Mouse (Mus musculus): ENCODE data around the gene Pigz. TPM values are rescaled to one million over a fixed set of nuclear protein-coding genes. Genes with fewer than 3 reads are reported as not detected.
A peak's percentile ranks its signal among the peaks of the same experiment; 100 is the strongest.

Pigz gene
- polyA plus RNA-seq, 1 experiment from 2014 or later = 0.70 TPM

DNA sequence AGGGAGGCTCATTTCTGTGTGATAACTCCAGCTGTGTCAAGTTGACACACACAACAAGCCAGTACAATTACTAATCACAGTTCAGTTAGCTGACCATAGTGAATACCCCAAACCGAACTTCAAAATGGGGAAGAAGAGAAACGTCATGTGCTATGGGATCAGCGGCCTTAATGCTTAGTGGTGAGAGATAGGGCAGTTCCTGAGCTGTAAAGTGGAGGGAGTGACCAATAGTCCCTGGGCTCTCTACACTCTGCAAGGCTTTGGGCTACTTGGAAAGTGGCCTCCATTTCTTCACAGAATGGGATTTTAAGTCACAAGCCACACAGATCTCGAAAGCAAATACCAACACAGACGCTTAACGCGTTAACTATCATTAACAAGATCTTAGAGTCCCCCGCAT is 13.7 kb downstream of the Pigz start:
- ATAC-seq (ENCODE audit: low read depth) (no peak), DNase-seq (ENCODE audit: low spot score) (no peak)
- WGBS = 35% methylated on average over 8 of the region's 8 CpGs
- peak overlapping the region; percentile 59 for H3K4me3 ChIP-seq (ENCODE audit: low read depth, low read length)
- H3K27me3 ChIP-seq (replicated peaks; ENCODE audit: control insufficient read depth, insufficient read depth, low read length) = no peaks in the 10 kb centered on the region
- H3K9me3 ChIP-seq (ENCODE audit: control insufficient read depth, low read length) = no peaks in the 10 kb centered on the region
- peak overlapping the region; percentile 90 for H3K4me2 ChIP-seq (ENCODE audit: low read depth, low read length)
- peaks cover 12% of the 10 kb centered on the region for H3K4me1 ChIP-seq (ENCODE audit: control insufficient read depth, insufficient read depth, low read length)
- peak overlapping the region; percentile 93 for H3K9ac ChIP-seq (ENCODE audit: low read depth, low read length)
- H3K27ac ChIP-seq (replicated peaks; ENCODE audit: low read depth, low read length) = peak overlapping the region; percentile 90; the same call in 1 of the 2 replicates
- H3K36me3 ChIP-seq (ENCODE audit: control insufficient read depth, insufficient read depth, low read length) = peaks cover 21% of the 10 kb centered on the region

DNA sequence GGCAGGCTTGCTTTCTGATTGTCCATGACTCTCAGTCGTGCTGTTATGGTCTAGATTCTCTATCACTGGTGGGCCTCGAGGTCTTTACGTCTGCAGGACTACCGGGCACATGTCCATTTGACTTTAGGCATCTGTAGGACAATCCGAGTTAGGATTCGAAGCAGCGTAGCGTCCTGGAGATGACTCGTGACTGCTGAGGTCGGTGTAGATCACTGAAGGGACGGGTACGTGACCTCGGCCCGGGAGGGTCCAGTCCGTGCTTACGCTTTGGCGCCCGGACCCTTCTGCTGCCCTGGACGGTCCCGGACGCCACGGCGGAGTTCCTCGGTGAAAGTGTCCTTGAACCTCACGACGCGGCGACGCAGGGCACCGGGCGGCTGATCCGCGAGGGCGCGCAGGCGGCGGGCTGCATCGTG is 14.3 kb downstream of the Pigz start:
- H3K4me3 ChIP-seq (ENCODE audit: low read depth, low read length) = peak overlapping the region; percentile 59
- no peaks in the 10 kb centered on the region for H3K27me3 ChIP-seq (replicated peaks; ENCODE audit: control insufficient read depth, insufficient read depth, low read length)
- no peaks in the 10 kb centered on the region for H3K9me3 ChIP-seq (ENCODE audit: control insufficient read depth, low read length)
- H3K27ac ChIP-seq (replicated peaks; ENCODE audit: low read depth, low read length) = peak overlapping the region; percentile 90
- H3K4me2 ChIP-seq (ENCODE audit: low read depth, low read length) = peak overlapping the region; percentile 90
- 0% methylated on average over 30 of the region's 38 CpGs for WGBS
- DNase-seq (ENCODE audit: low spot score) = no peak
- H3K9ac ChIP-seq (ENCODE audit: low read depth, low read length) = peak overlapping the region; percentile 93
- H3K36me3 ChIP-seq (ENCODE audit: control insufficient read depth, insufficient read depth, low read length) = peaks cover 27% of the 10 kb centered on the region
- ATAC-seq (ENCODE audit: low read depth) = no peak; the same call in 1 of the 2 replicates
- H3K4me1 ChIP-seq (ENCODE audit: control insufficient read depth, insufficient read depth, low read length) = peaks cover 12% of the 10 kb centered on the region

DNA sequence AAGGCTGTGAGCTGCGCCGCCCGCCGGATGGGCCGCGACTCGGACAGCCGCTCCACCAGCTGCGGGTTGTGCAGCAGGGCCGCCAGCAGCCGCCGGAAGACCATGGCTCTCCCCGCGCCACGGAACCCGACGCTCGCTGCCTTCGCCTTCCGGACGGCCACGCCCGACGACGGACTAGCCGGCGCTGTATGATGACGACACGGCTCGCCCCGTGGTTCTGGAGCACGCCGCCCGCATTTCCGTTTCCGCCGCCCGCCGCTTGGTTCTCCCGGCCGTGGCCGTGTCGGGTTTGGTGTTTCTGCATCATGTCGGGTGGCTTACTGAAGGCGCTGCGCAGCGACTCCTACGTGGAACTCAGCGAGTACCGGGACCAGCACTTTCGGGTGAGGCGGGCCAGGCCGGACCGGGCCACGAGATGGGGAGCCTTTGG is 14.7 kb downstream of the Pigz start, which contains the start of the genes 0610012G03Rik and Ncbp2:
0610012G03Rik (minus strand) TSS at position 150 of the 430 bp plus-strand sequence.
Ncbp2 (plus strand) TSS at position 169 of the 430 bp plus-strand sequence.
- DNase-seq (ENCODE audit: low spot score) (peak; percentile 97), ATAC-seq (ENCODE audit: low read depth) (peak; percentile 94)
- H3K27me3 ChIP-seq (replicated peaks; ENCODE audit: control insufficient read depth, insufficient read depth, low read length) = no peaks in the 10 kb centered on the region
- peak within 1 kb of the TSS; percentile 90 for H3K27ac ChIP-seq (replicated peaks; ENCODE audit: low read depth, low read length)
- H3K9me3 ChIP-seq (ENCODE audit: control insufficient read depth, low read length) = no peaks in the 10 kb centered on the region
- peak within 1 kb of the TSS; percentile 93 for H3K9ac ChIP-seq (ENCODE audit: low read depth, low read length)
- H3K4me1 ChIP-seq (ENCODE audit: control insufficient read depth, insufficient read depth, low read length) = peaks cover 12% of the 10 kb centered on the region
- peaks cover 29% of the 10 kb centered on the region for H3K36me3 ChIP-seq (ENCODE audit: control insufficient read depth, insufficient read depth, low read length)
- WGBS = 0% methylated on average over 23 of the region's 55 CpGs
- H3K4me3 ChIP-seq (ENCODE audit: low read depth, low read length) = peak within 1 kb of the TSS; percentile 59
- peak within 1 kb of the TSS; percentile 90 for H3K4me2 ChIP-seq (ENCODE audit: low read depth, low read length)

DNA sequence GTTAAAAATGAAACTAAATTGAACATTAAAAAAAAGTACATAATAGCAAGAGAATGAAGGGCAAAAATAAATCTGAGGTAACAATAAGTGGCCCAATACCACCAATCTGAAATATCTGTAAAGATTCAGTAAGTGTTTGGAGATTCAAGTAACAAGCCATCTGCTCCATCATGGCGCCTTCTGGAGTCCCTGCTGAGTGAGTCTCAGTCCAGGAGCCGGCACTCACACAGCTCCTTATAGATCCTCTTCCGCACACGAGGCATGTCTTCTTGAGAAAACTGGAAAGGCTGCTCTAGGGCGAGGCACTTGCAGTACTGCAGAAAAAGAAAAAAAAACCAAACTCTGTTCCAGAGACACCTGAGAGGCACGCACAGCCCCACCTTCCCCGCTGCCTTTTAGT is 29.6 kb downstream of the Pigz start:
- Histone ChIP-seq H3K27me3 (replicated peaks; ENCODE audit: control insufficient read depth, insufficient read depth, low read length) (no peaks in the 10 kb centered on the region), H3K9me3 (ENCODE audit: control insufficient read depth, low read length) (no peaks in the 10 kb centered on the region), H3K4me3 (ENCODE audit: low read depth, low read length) (no peak overlapping the region), H3K27ac (replicated peaks; ENCODE audit: low read depth, low read length) (no peak overlapping the region), H3K4me1 (ENCODE audit: control insufficient read depth, insufficient read depth, low read length) (no peaks in the 10 kb centered on the region), H3K36me3 (ENCODE audit: control insufficient read depth, insufficient read depth, low read length) (peaks cover 83% of the 10 kb centered on the region), H3K9ac (ENCODE audit: low read depth, low read length) (no peak overlapping the region), H3K4me2 (ENCODE audit: low read depth, low read length) (no peak overlapping the region)
- 88% methylated on average over 7 of the region's 7 CpGs for WGBS
- ATAC-seq (ENCODE audit: low read depth) = no peak
- no peak for DNase-seq (ENCODE audit: low spot score)

DNA sequence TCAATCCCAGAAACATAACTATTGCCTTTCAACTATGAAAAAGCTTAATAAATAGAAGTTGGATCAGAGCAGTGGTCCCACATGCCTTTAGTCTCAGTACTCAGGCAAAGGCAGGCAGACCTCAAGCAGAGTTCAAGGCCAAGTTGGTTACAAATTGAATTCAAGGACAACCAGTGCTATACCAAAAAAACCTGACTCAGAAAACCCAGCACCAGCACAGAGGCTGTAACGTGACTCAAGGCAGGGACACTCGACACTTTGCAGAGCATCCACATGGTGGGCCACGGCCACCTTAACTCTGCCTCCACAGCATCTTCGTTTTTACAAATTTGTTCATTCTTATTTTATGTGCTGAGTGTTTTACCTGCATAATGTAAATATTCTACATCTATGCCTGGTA is 41.6 kb downstream of the Pigz start:
- H3K36me3 ChIP-seq (ENCODE audit: control insufficient read depth, insufficient read depth, low read length) = peaks cover 73% of the 10 kb centered on the region

DNA sequence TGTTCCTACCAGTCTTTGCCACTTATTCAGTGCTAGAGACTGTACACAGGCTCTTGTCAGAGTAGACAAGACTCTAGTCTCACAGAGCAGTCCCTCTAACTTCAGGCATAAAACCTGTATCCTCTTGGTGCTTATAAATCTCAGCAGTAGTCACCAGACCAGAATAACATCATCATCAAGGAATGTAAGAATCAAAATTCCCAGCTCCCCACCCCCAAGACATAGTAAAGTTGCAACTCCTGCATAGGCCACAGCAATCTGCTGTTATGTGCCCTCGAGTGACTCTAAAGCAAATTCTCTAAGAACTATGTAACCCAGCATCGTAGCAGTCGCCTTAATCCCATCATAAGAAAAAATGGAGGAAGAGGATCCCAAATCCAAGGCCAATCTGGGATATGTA is 45.9 kb downstream of the Pigz start:
- H3K36me3 ChIP-seq (ENCODE audit: control insufficient read depth, insufficient read depth, low read length) = peaks cover 54% of the 10 kb centered on the region
- H3K27me3 ChIP-seq (replicated peaks; ENCODE audit: control insufficient read depth, insufficient read depth, low read length) = no peaks in the 10 kb centered on the region
- no peaks in the 10 kb centered on the region for H3K9me3 ChIP-seq (ENCODE audit: control insufficient read depth, low read length)
- DNase-seq (ENCODE audit: low spot score) = no peak
- ATAC-seq (ENCODE audit: low read depth) = no peak
- WGBS = 95% methylated on average over 3 of the region's 3 CpGs
- no peak overlapping the region for H3K27ac ChIP-seq (replicated peaks; ENCODE audit: low read depth, low read length)
- no peak overlapping the region for H3K4me2 ChIP-seq (ENCODE audit: low read depth, low read length)
- no peak overlapping the region for H3K9ac ChIP-seq (ENCODE audit: low read depth, low read length)
- H3K4me3 ChIP-seq (ENCODE audit: low read depth, low read length) = no peak overlapping the region
- H3K4me1 ChIP-seq (ENCODE audit: control insufficient read depth, insufficient read depth, low read length) = no peaks in the 10 kb centered on the region

More for the DNA sequence above, 41.6 kb downstream of the Pigz start:
- Histone ChIP-seq H3K4me2 (ENCODE audit: low read depth, low read length) (no peak overlapping the region), H3K27ac (replicated peaks; ENCODE audit: low read depth, low read length) (no peak overlapping the region), H3K27me3 (replicated peaks; ENCODE audit: control insufficient read depth, insufficient read depth, low read length) (no peaks in the 10 kb centered on the region), H3K4me1 (ENCODE audit: control insufficient read depth, insufficient read depth, low read length) (no peaks in the 10 kb centered on the region), H3K4me3 (ENCODE audit: low read depth, low read length) (no peak overlapping the region), H3K9ac (ENCODE audit: low read depth, low read length) (no peak overlapping the region), H3K9me3 (ENCODE audit: control insufficient read depth, low read length) (no peaks in the 10 kb centered on the region)
- 89% methylated on average over 4 of the region's 4 CpGs for WGBS
- ATAC-seq (ENCODE audit: low read depth) (no peak), DNase-seq (ENCODE audit: low spot score) (no peak)

DNA sequence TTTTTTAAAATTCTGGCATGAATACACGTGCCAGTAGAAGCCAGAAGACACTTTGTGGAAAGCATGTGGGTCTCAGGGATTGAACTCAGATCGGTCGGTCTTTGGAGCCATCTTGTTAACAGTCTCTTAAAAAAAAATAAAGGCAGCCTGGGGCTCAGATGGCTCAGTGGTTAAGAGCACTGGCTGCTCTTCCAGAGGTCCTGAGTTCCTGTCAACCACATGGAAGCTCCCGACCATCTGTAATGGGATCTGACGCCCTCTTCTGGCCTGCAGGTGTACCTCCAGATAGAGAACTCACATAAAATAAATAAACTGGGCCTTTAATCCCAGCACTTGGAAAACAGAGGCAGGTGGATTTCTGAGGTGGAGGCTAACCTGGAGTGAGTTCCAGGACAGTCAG is 47.3 kb downstream of the Pigz start:
- ATAC-seq (ENCODE audit: low read depth) (no peak), DNase-seq (ENCODE audit: low spot score) (no peak)
- no peaks in the 10 kb centered on the region for H3K4me1 ChIP-seq (ENCODE audit: control insufficient read depth, insufficient read depth, low read length)
- H3K4me2 ChIP-seq (ENCODE audit: low read depth, low read length) = no peak overlapping the region
- no peak overlapping the region for H3K27ac ChIP-seq (replicated peaks; ENCODE audit: low read depth, low read length)
- no peak overlapping the region for H3K4me3 ChIP-seq (ENCODE audit: low read depth, low read length)
- no peaks in the 10 kb centered on the region for H3K9me3 ChIP-seq (ENCODE audit: control insufficient read depth, low read length)
- 77% methylated on average over 5 of the region's 5 CpGs for WGBS
- no peak overlapping the region for H3K9ac ChIP-seq (ENCODE audit: low read depth, low read length)
- no peaks in the 10 kb centered on the region for H3K27me3 ChIP-seq (replicated peaks; ENCODE audit: control insufficient read depth, insufficient read depth, low read length)
- H3K36me3 ChIP-seq (ENCODE audit: control insufficient read depth, insufficient read depth, low read length) = peaks cover 54% of the 10 kb centered on the region

DNA sequence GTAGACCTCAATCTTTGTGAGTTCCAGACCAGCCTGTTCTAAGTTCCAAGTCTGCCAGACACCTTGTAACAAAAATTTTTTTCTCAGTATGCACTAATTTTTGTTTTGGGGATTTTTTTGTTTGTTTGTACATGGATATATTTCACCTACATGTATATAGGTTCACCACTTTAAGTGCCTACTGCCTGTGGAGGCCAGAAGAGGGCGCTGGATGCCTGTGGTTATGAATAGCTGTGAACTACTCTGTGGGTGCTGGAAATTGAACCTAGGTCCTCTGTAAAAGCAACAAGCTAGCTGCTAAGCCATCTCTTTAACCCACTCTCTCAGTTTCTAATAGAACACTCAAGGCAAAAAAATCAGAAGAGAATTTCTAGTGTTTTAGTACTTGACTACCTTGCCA is 58.4 kb downstream of the Pigz start:
- no peak for DNase-seq (ENCODE audit: low spot score)
- no peaks in the 10 kb centered on the region for H3K9me3 ChIP-seq (ENCODE audit: control insufficient read depth, low read length)
- H3K27ac ChIP-seq (replicated peaks; ENCODE audit: low read depth, low read length) = no peak overlapping the region
- H3K9ac ChIP-seq (ENCODE audit: low read depth, low read length) = no peak overlapping the region
- H3K4me2 ChIP-seq (ENCODE audit: low read depth, low read length) = no peak overlapping the region
- H3K36me3 ChIP-seq (ENCODE audit: control insufficient read depth, insufficient read depth, low read length) = peaks cover 34% of the 10 kb centered on the region
- H3K27me3 ChIP-seq (replicated peaks; ENCODE audit: control insufficient read depth, insufficient read depth, low read length) = no peaks in the 10 kb centered on the region
- 42% methylated on average over 1 of the region's 1 CpGs for WGBS
- no peaks in the 10 kb centered on the region for H3K4me1 ChIP-seq (ENCODE audit: control insufficient read depth, insufficient read depth, low read length)
- ATAC-seq (ENCODE audit: low read depth) = no peak
- H3K4me3 ChIP-seq (ENCODE audit: low read depth, low read length) = no peak overlapping the region

DNA sequence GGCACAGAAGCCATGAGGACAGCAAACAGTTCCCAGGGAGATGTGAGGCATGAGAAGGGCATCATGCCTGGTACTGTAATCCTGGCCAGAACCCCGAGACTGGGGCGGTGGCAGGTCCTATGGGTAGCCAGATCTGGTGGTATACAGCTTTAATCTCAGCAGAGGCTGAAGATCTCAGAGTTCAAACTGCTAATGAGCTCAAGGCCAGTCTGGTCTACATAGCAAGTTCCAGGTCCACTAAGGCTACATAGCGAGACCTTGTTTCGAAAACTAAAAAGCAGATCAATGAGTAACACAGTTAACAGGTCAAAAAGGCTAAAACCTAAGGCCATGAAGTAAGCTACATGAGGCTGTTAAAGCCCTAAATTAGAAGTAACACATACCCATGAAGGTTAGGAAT is 59.5 kb downstream of the Pigz start:
- peaks cover 27% of the 10 kb centered on the region for H3K36me3 ChIP-seq (ENCODE audit: control insufficient read depth, insufficient read depth, low read length)
- no peak overlapping the region for H3K4me3 ChIP-seq (ENCODE audit: low read depth, low read length)
- H3K4me1 ChIP-seq (ENCODE audit: control insufficient read depth, insufficient read depth, low read length) = no peaks in the 10 kb centered on the region
- no peak overlapping the region for H3K9ac ChIP-seq (ENCODE audit: low read depth, low read length)
- DNase-seq (ENCODE audit: low spot score) (no peak), ATAC-seq (ENCODE audit: low read depth) (no peak)
- H3K4me2 ChIP-seq (ENCODE audit: low read depth, low read length) = no peak overlapping the region
- no peaks in the 10 kb centered on the region for H3K9me3 ChIP-seq (ENCODE audit: control insufficient read depth, low read length)
- WGBS = 100% methylated on average over 4 of the region's 4 CpGs
- no peaks in the 10 kb centered on the region for H3K27me3 ChIP-seq (replicated peaks; ENCODE audit: control insufficient read depth, insufficient read depth, low read length)
- no peak overlapping the region for H3K27ac ChIP-seq (replicated peaks; ENCODE audit: low read depth, low read length)

All from embryonic facial prominence, embryonic 14.5 days (tissue).